Mouse (Mus musculus) embryonic facial prominence, embryonic 13.5 days (tissue): ENCODE results near the gene Gm10181. TPM values are rescaled to one million over a fixed set of nuclear protein-coding genes. Genes with fewer than 3 reads are reported as not detected.
"Not testable (repeated sequence)": the region's sequence is repeated elsewhere in the genome, so short reads cannot be mapped to it uniquely, and the experiment has no call there.

Source experiments
- ATAC-seq: fragments of 200-750 bp; cut with Nextera tagmentation; 2 replicates; pipeline ENCODE4 v1.8.0; 2017; ENCODE audit warnings: low read depth; ENCODE audit not compliant: insufficient number of reproducible peaks, insufficient read depth, low FRiP score, low TSS enrichment
- H3K27ac ChIP-seq: fragments of 300-500 bp; sonication (generic); 2 replicates; pipeline ENCODE4 v1.5.1; 2015; ENCODE audit warnings: moderate library complexity, mild to moderate bottlenecking, inconsistent platforms
- H3K27me3 ChIP-seq: fragments of 300-500 bp; sonication (generic); 2 replicates; pipeline ENCODE4 v1.6.1; 2015; ENCODE audit warnings: mild to moderate bottlenecking, inconsistent platforms
- H3K36me3 ChIP-seq: fragments of 300-500 bp; sonication (generic); 2 replicates; pipeline ENCODE4 v1.6.1; 2015; ENCODE audit warnings: mild to moderate bottlenecking, inconsistent platforms
- H3K4me1 ChIP-seq: fragments of 300-500 bp; sonication (generic); 2 replicates; pipeline ENCODE4 v1.6.1; 2015; ENCODE audit warnings: inconsistent platforms
- H3K4me2 ChIP-seq: fragments of 300-500 bp; sonication (generic); 2 replicates; pipeline ENCODE4 v1.6.1; 2015; ENCODE audit warnings: moderate library complexity, mild to moderate bottlenecking, inconsistent platforms
- H3K4me3 ChIP-seq: fragments of 300-500 bp; sonication (generic); 2 replicates; pipeline ENCODE4 v1.5.1; 2015; ENCODE audit warnings: mild to moderate bottlenecking, inconsistent platforms
- H3K9ac ChIP-seq: fragments of 300-500 bp; sonication (generic); 2 replicates; pipeline ENCODE4 v1.6.1; 2015; ENCODE audit warnings: mild to moderate bottlenecking, inconsistent platforms
- H3K9me3 ChIP-seq: fragments of 300-500 bp; sonication (generic); 2 replicates; pipeline ENCODE4 v1.6.1; 2016; ENCODE audit warnings: inconsistent platforms
- WGBS: fragments of 180-500 bp; shearing (Covaris S2); methylation state at CpG from one replicate; pipeline ENCODE4 v1.1.7; 2015; ENCODE audit warnings: mixed read lengths; 5-methylcytosine and 5-hydroxymethylcytosine counted together
- polyA plus RNA-seq: library from polyadenylated mRNA; unstranded; fragments of >200 nt; fragmentation: Nextera tagmentation; extraction: Ambion mirVana; gene quantifications from 2 replicates; pipeline ENCODE4 v1.2.1, GENCODE M21; 2015

The Gm10181 gene
- polyA plus RNA-seq, 1 experiment from 2014 or later: not detected

GRCm38 (mm10) chr9:25076505-25076904, 12.7 kb upstream of the Gm10181 start:
- Histone ChIP-seq H3K27me3 (no peaks in the 10 kb centered on the region), H3K36me3 (no peaks in the 10 kb centered on the region), H3K4me1 (no peaks in the 10 kb centered on the region), H3K4me2 (no peak overlapping the region), H3K9me3 (no peaks in the 10 kb centered on the region), H3K27ac (no peak overlapping the region), H3K4me3 (no peak overlapping the region), H3K9ac (no peak overlapping the region)
- 85% methylated on average over 1 of the region's 1 CpGs for whole genome bisulfite sequencing
- ATAC-seq: no peak

- Histone ChIP-seq H3K27ac (no peak overlapping the region), H3K9me3 (no peaks in the 10 kb centered on the region), H3K4me3 (no peak overlapping the region), H3K36me3 (no peaks in the 10 kb centered on the region), H3K27me3 (no peaks in the 10 kb centered on the region), H3K9ac (no peak overlapping the region), H3K4me2 (no peak overlapping the region), H3K4me1 (no peaks in the 10 kb centered on the region)
- WGBS: 61% methylated on average over 1 of the region's 1 CpGs
- ATAC-seq: no peak
Measured at GRCm38 (mm10) chr9:25090853-25091252, 1.6 kb downstream of the Gm10181 start.

GRCm38 (mm10) chr9:25102881-25103280, 13.7 kb downstream of the Gm10181 start:
- no peak for ATAC-seq
- Histone ChIP-seq H3K9me3 (no peaks in the 10 kb centered on the region), H3K4me2 (no peak overlapping the region), H3K9ac (no peak overlapping the region), H3K27ac (no peak overlapping the region), H3K4me3 (no peak overlapping the region), H3K4me1 (no peaks in the 10 kb centered on the region), H3K36me3 (peaks cover 26% of the 10 kb centered on the region), H3K27me3 (no peaks in the 10 kb centered on the region)
- WGBS: 83% methylated on average over 1 of the region's 1 CpGs

- no peak overlapping the region for H3K9ac ChIP-seq
- no peak for ATAC-seq
Measured at GRCm38 (mm10) chr9:25104638-25105037, 15.4 kb downstream of the Gm10181 start.

GRCm38 (mm10) chr9:25123590-25123989, 34.4 kb downstream of the Gm10181 start:
- H3K4me3 ChIP-seq, H3K27me3 ChIP-seq, ATAC-seq, H3K4me1 ChIP-seq, H3K4me2 ChIP-seq, H3K9me3 ChIP-seq, H3K9ac ChIP-seq, H3K27ac ChIP-seq: not testable (repeated sequence)
- WGBS: 91% methylated on average over 1 of the region's 1 CpGs
- peaks cover 36% of the 10 kb centered on the region for H3K36me3 ChIP-seq

More at GRCm38 (mm10) chr9:25104638-25105037, 15.4 kb downstream of the Gm10181 start:
- Histone ChIP-seq H3K9me3 (no peaks in the 10 kb centered on the region), H3K27me3 (no peaks in the 10 kb centered on the region), H3K27ac (no peak overlapping the region), H3K4me1 (no peaks in the 10 kb centered on the region), H3K36me3 (peaks cover 34% of the 10 kb centered on the region), H3K4me2 (no peak overlapping the region), H3K4me3 (no peak overlapping the region)

GRCm38 (mm10) chr9:25124048-25124447, 34.8 kb downstream of the Gm10181 start:
- Histone ChIP-seq H3K4me3 (no peak overlapping the region), H3K4me1 (no peaks in the 10 kb centered on the region), H3K27me3 (no peaks in the 10 kb centered on the region), H3K4me2 (no peak overlapping the region), H3K36me3 (peaks cover 35% of the 10 kb centered on the region), H3K9me3 (no peaks in the 10 kb centered on the region), H3K27ac (no peak overlapping the region), H3K9ac (no peak overlapping the region)
- ATAC-seq: no peak
- 51% methylated on average over 2 of the region's 2 CpGs for WGBS

- Histone ChIP-seq H3K27ac (no peak overlapping the region), H3K27me3 (no peaks in the 10 kb centered on the region), H3K4me1 (no peaks in the 10 kb centered on the region), H3K9ac (no peak overlapping the region), H3K36me3 (peaks cover 6% of the 10 kb centered on the region; the same call in 1 of the 2 replicates), H3K4me3 (no peak overlapping the region), H3K9me3 (no peaks in the 10 kb centered on the region), H3K4me2 (no peak overlapping the region)
- ATAC-seq: no peak
Measured at GRCm38 (mm10) chr9:25132253-25132652, 43.0 kb downstream of the Gm10181 start.

- Histone ChIP-seq H3K27me3 (no peaks in the 10 kb centered on the region), H3K27ac (no peak overlapping the region), H3K4me2 (no peak overlapping the region), H3K4me1 (no peaks in the 10 kb centered on the region), H3K36me3 (peaks cover 6% of the 10 kb centered on the region; the same call in 1 of the 2 replicates), H3K4me3 (no peak overlapping the region), H3K9me3 (no peaks in the 10 kb centered on the region), H3K9ac (no peak overlapping the region)
- no peak for ATAC-seq
- WGBS: 79% methylated on average over 4 of the region's 4 CpGs
Measured at GRCm38 (mm10) chr9:25132920-25133319, 43.7 kb downstream of the Gm10181 start.

- H3K36me3 ChIP-seq: no peaks in the 10 kb centered on the region
- WGBS: 94% methylated on average over 1 of the region's 1 CpGs
- ATAC-seq: no peak
- H3K27ac ChIP-seq: no peak overlapping the region
- H3K9me3 ChIP-seq: no peaks in the 10 kb centered on the region
- H3K27me3 ChIP-seq: no peaks in the 10 kb centered on the region
- H3K4me1 ChIP-seq: no peaks in the 10 kb centered on the region
- no peak overlapping the region for H3K4me2 ChIP-seq
- no peak overlapping the region for H3K4me3 ChIP-seq
- no peak overlapping the region for H3K9ac ChIP-seq
Measured at GRCm38 (mm10) chr9:25138900-25139299, 49.7 kb downstream of the Gm10181 start.

Other genes with a start within 250 kb of the Gm10181 start
- 30.4 and 30.8 TPM in 2 replicates for gene Herpud2, start 62.4 kb downstream of the Gm10181 start, polyA plus RNA-seq
- gene Sept7, start 163.0 kb downstream of the Gm10181 start, polyA plus RNA-seq: 300 and 331 TPM in 2 replicates